Mouse (Mus musculus) urinary bladder, adult 2 months (tissue): ENCODE measurements around the gene Vkorc1. TPM values are rescaled to one million over a fixed set of nuclear protein-coding genes. Genes with fewer than 3 reads are reported as not detected.
"Not testable (repeated sequence)": the region's sequence is repeated elsewhere in the genome, so short reads cannot be mapped to it uniquely, and the experiment has no call there.

Experiments used
- DNase-seq: peaks from one replicate; pipeline ENCODE4 v3.0.0; 2022; ENCODE audit warnings: low spot score
- polyA plus RNA-seq: library from polyadenylated mRNA; depleted of rRNA; stranded (reverse); fragments of >200 nt; gene quantifications from 2 replicates; pipeline ENCODE4 v1.2.3, GENCODE M21; 2012; rRNA removed

The Vkorc1 gene
- 204 and 211 TPM in 2 replicates for polyA plus RNA-seq

GRCm38 (mm10) chr7:127895442-127895841 lies at the start of gene Vkorc1, which contains the start of gene Gm21974:
Vkorc1 (minus strand) TSS chr7:127895617.
Gm21974 (minus strand) TSS chr7:127895454.
- peak; percentile 82 for DNase-seq

- DNase-seq, result no peak
Measured at GRCm38 (mm10) chr7:127944614-127945013, 49.2 kb upstream of the Vkorc1 start.

- DNase-seq, result not testable (repeated sequence)
Measured at GRCm38 (mm10) chr7:127942097-127942496, 46.7 kb upstream of the Vkorc1 start.

- no peak for DNase-seq
Measured at GRCm38 (mm10) chr7:127936216-127936884, 40.9 kb upstream of the Vkorc1 start.

- DNase-seq, result no peak
Measured at GRCm38 (mm10) chr7:127935748-127936159, 40.3 kb upstream of the Vkorc1 start.

GRCm38 (mm10) chr7:127935028-127935722 lies 39.8 kb upstream of the Vkorc1 start:
- peak; percentile 90 for DNase-seq

- no peak for DNase-seq
Measured at GRCm38 (mm10) chr7:127934075-127934474, 38.7 kb upstream of the Vkorc1 start.

- no peak for DNase-seq
Measured at GRCm38 (mm10) chr7:127932273-127933031, 37.0 kb upstream of the Vkorc1 start.

GRCm38 (mm10) chr7:127931351-127932135 lies 36.1 kb upstream of the Vkorc1 start:
- no peak for DNase-seq

GRCm38 (mm10) chr7:127930636-127931035 lies 35.2 kb upstream of the Vkorc1 start:
- DNase-seq, result no peak

GRCm38 (mm10) chr7:127929923-127930322 lies 34.5 kb upstream of the Vkorc1 start, which contains the start of gene Prss8:
Prss8 (minus strand) TSS chr7:127930104.
- no peak for DNase-seq

- DNase-seq, result no peak
Measured at GRCm38 (mm10) chr7:127928596-127928995, 33.2 kb upstream of the Vkorc1 start.

- no peak for DNase-seq
Measured at GRCm38 (mm10) chr7:127927726-127928125, 32.3 kb upstream of the Vkorc1 start.

- no peak for DNase-seq
Measured at GRCm38 (mm10) chr7:127926846-127927245, 31.4 kb upstream of the Vkorc1 start.

- no peak for DNase-seq
Measured at GRCm38 (mm10) chr7:127926066-127926465, 30.6 kb upstream of the Vkorc1 start.

- no peak for DNase-seq
Measured at GRCm38 (mm10) chr7:127925252-127925651, 29.8 kb upstream of the Vkorc1 start.

GRCm38 (mm10) chr7:127923714-127924113 lies 28.3 kb upstream of the Vkorc1 start:
- DNase-seq, result no peak

- DNase-seq, result no peak
Measured at GRCm38 (mm10) chr7:127922451-127923275, 27.2 kb upstream of the Vkorc1 start.

- no peak for DNase-seq
Measured at GRCm38 (mm10) chr7:127921516-127921915, 26.1 kb upstream of the Vkorc1 start.

- no peak for DNase-seq
Measured at GRCm38 (mm10) chr7:127919290-127919689, 23.9 kb upstream of the Vkorc1 start.

GRCm38 (mm10) chr7:127918203-127918602 lies 22.8 kb upstream of the Vkorc1 start:
- DNase-seq, result no peak
